Mouse (Mus musculus): ENCODE data around the gene Opcml.

DNA sequence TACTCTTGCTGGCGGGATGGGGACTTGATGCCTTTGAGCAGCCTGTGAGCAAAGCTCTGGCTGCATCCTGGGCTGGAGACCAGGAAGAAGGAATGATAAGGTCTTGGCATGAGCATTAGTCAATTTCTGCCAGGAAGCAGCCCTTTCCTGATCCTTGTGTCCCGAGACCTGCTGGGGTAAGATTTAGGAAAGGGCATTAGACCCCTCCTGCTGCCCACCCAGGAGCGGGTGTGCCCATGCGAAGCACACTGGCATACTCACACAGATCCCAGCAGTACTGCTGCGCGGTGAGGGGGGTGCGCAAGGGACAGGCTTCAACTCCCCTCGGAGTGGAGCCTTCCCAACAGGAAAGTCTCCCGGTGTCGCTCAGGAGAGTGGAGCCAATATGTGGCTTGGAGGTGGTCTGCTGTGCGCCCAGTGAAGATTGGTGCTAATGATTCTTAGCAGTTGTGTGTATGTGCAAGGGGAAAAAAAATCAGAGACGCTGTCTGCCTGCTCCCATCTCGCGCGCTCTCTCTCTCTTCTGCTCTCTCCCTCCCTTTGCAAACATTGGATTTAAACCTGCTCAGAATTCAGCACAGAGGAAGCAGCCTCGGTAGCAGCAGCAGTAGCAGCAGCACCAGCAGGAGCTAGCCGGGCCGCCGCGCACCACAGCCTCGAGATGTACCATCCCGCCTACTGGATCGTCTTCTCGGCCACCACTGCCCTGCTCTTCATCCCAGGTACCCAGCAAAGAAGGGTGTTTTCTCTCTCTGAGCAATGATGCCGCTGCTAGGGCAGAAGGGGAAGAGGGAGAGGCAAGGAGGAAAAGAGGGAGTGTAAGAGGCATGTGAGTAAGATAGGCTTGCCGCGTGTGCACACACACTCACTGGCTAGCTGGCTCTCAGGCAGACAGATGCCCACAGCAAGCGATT lies at the start of gene Opcml:
- no peak for TF ChIP-seq CTCF (IDR thresholded peaks at IDR 0.05; ENCODE audit: low read depth, low read length)
- TF ChIP-seq POLR2A (IDR thresholded peaks at IDR 0.05; ENCODE audit: insufficient read depth, low read length), result no peak
- no peak for TF ChIP-seq EP300 (IDR thresholded peaks at IDR 0.05; ENCODE audit: insufficient read depth, low read depth, low read length)

Measured in ES-Bruce4 (cell line).